22 mouse cellular contexts compared by ENCODE assay signal in genomic region chr16:81221176-81221575, GRCm38 (mm10). TPM values are rescaled to one million over a fixed set of nuclear protein-coding genes. Genes with fewer than 3 reads are reported as not detected.
"Had no signal": no experiment of that assay in that cellular context is flagged by ENCODE, and none has a peak within 500 bp of the region (broad histone marks: within the 10 kb centered on the region; RNA-seq: fewer than 3 reads in every experiment).

No protein-coding gene starts in this region.

- H3K4me1 ChIP-seq: liver, embryonic 13.5 days; liver, embryonic 15.5 days; lung, embryonic 15.5 days; megakaryocyte, embryonic 14.5 days; neural tube, embryonic 15.5 days had no signal

- H3K4me3 ChIP-seq: liver, embryonic 13.5 days; liver, embryonic 15.5 days; lung, embryonic 15.5 days; megakaryocyte, embryonic 14.5 days; myocyte; neural tube, embryonic 13.5 days; neural tube, embryonic 15.5 days had no signal

- H3K27ac ChIP-seq: liver, embryonic 13.5 days; liver, embryonic 15.5 days; lung, embryonic 15.5 days; macrophage; neural tube, embryonic 13.5 days; neural tube, embryonic 15.5 days had no signal

- H3K9ac ChIP-seq: liver, embryonic 13.5 days; liver, embryonic 15.5 days; liver, postnatal 0 days; lung, embryonic 15.5 days; neural tube, embryonic 13.5 days; neural tube, embryonic 15.5 days had no signal

- H3K9me3 ChIP-seq: liver, embryonic 13.5 days; liver, embryonic 15.5 days; lung, embryonic 15.5 days; megakaryocyte, embryonic 14.5 days; neural tube, embryonic 13.5 days; neural tube, embryonic 15.5 days had no signal

- DNase-seq: liver, embryonic 13.5 days; liver, postnatal 0 days; lung, adult 2 months; lung, postnatal 14 days; lung, postnatal 36 days; right cerebral cortex, adult 18-20 months; right cerebral cortex, postnatal 25 days; right cerebral cortex, postnatal 4 days; spleen, adult 18-20 months; thymus, adult 18-20 months; thymus, postnatal 14 days; thymus, postnatal 36 days had no signal

- H3K27me3 ChIP-seq: liver, embryonic 13.5 days; liver, embryonic 15.5 days; lung, embryonic 15.5 days; megakaryocyte, embryonic 14.5 days; neural tube, embryonic 13.5 days; neural tube, embryonic 15.5 days had no signal

- H3K4me2 ChIP-seq: liver, embryonic 13.5 days; liver, embryonic 15.5 days; lung, embryonic 15.5 days; neural tube, embryonic 13.5 days; neural tube, embryonic 15.5 days had no signal

- H3K36me3 ChIP-seq: liver, embryonic 13.5 days; liver, embryonic 15.5 days; lung, embryonic 15.5 days; neural tube, embryonic 13.5 days; neural tube, embryonic 15.5 days had no signal

- ATAC-seq: liver, postnatal 0 days; lung, postnatal 0 days had no signal

RNA-seq across cellular contexts. Expression of gene Ncam2, which starts 20.7 kb away (rescaled TPM):
- total RNA-seq: megakaryocyte progenitor cell, adult 5-6 weeks had no signal
- polyA plus RNA-seq: liver, postnatal 0 days; small intestine, adult 2 months had no signal
